Mouse (Mus musculus) kidney, adult 2 months (tissue): ENCODE data around the gene Styk1.

ENCODE experiments used
- CTCF ChIP-seq: fragments of 200-500 bp; conservative IDR thresholded peaks from 2 replicates; pipeline ENCODE4 v1.5.1; 2011; ENCODE audit warnings: low read depth, mild to moderate bottlenecking, control low read depth, low read length, moderate library complexity, mixed read lengths; ENCODE audit not compliant: insufficient read depth, insufficient read length
- POLR2A ChIP-seq: fragments of 200-500 bp; IDR thresholded peaks from one replicate; pipeline ENCODE4 v1.6.1; 2011; ENCODE audit warnings: low read depth, low read length, control low read depth

GRCm38 (mm10) chr6:131403036-131403435, 49.6 kb upstream of the Styk1 start:
- TF ChIP-seq POLR2A (no peak), CTCF (no peak)
